Mouse (Mus musculus): ENCODE results near the gene Lyrm9.

GRCm38 (mm10) chr11:78793116-78793515 lies 33.3 kb upstream of the Lyrm9 start:
- TF ChIP-seq ZC3H11A (IDR thresholded peaks at IDR 0.05; ENCODE audit: low read depth, low read length) (no peak), NELFE (IDR thresholded peaks at IDR 0.05; ENCODE audit: low read depth, low read length) (no peak), USF1 (IDR thresholded peaks at IDR 0.05; ENCODE audit: low read depth, low read length) (no peak), MAX (IDR thresholded peaks at IDR 0.05; ENCODE audit: low read length) (no peak), JUN (IDR thresholded peaks at IDR 0.05; ENCODE audit: insufficient read depth, low read depth, low read length) (no peak), EP300 (IDR thresholded peaks at IDR 0.05; ENCODE audit: low read length) (no peak), E2F4 (IDR thresholded peaks at IDR 0.05; ENCODE audit: insufficient replicate concordance, low read depth, low read length) (no peak), HCFC1 (IDR thresholded peaks at IDR 0.05; ENCODE audit: low read depth, low read length) (no peak), POLR2A (IDR thresholded peaks at IDR 0.05; ENCODE audit: low read depth, low read length) (no peak)

Measured in CH12.LX (cell line).